Mouse (Mus musculus) CD4-positive helper T cell, adult 2 months (primary cell): Measurements from ENCODE around the gene Armc3.

Experiments
- DNase-seq: peaks from one replicate; pipeline ENCODE4 v3.0.0-alpha.2; 2012; ENCODE audit warnings: low read depth, missing footprints, low spot score

The Armc3 gene

GRCm38 (mm10) chr2:19350167-19350566 is 151.1 kb downstream of the Armc3 start:
- no peak for DNase-seq

- DNase-seq = no peak
These were observed 152.6 kb downstream of the Armc3 start for GRCm38 (mm10) chr2:19351615-19352253.

- no peak for DNase-seq
These were observed 154.1 kb downstream of the Armc3 start for GRCm38 (mm10) chr2:19353158-19353557.
